Mouse (Mus musculus) urinary bladder, postnatal 10 days (tissue): ENCODE data around the gene Trnau1ap.

Experiments used
- DNase-seq: peaks from one replicate; pipeline ENCODE4 v3.0.0; 2022; ENCODE audit warnings: low spot score

The Trnau1ap gene

DNA sequence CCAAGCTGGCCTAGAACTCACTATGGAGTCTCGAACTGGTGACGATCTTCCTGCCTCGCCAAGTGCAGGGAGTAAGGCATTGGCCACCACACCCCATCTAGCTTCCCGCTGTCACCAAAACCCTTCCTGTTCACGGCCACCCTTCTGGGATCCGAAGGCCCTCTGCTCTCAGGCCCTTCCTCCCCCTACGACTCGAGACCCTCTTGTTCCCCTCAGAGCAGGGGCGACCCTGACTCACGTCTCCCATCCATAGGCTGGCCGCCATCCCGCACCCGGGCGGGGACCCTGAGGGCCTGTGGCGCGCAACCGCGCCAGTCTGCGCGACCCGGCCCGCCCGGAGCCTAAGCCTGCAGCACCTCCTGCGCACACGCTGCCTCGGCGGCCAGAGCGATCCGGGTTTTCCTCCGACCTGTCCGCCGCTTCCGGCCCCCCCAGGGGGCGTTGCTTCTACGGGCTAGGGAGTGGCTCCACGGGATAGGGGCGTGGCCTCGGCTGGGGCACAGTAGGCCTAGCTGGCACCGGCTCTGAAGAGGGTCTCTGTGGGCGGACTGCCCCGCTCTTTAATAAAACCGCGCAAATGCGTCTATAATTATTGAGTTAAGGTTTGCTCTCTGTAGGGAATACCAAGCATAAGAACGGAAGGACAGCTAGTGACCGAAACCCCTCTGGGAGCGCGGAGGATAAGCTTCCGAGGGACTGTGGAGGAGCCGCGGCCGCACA, at the start of gene Trnau1ap:
Gene Trnau1ap (minus strand): TSS at position 424 of the 720 bp plus-strand sequence.
- DNase-seq: peak; percentile 59

DNA sequence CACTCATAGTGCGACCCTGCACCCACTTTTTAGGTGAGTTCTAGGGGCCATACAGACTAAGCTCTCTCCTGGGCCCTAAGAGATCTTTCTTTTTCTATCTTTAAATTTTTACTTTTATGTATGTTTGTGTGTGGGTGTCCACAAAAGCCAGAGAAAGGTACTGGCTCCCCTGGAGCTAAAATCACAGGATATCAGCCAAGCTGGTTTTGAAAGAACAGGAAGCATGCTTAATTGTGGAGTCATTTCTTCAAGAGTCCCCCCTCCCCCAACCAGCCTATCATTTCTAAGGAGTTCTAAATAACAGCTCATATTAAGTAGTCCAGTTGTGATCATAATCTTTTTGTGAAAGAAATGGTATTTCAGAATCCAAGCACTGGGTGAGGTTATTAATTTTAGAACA, 44.5 kb upstream of the Trnau1ap start:
- DNase-seq: no peak

DNA sequence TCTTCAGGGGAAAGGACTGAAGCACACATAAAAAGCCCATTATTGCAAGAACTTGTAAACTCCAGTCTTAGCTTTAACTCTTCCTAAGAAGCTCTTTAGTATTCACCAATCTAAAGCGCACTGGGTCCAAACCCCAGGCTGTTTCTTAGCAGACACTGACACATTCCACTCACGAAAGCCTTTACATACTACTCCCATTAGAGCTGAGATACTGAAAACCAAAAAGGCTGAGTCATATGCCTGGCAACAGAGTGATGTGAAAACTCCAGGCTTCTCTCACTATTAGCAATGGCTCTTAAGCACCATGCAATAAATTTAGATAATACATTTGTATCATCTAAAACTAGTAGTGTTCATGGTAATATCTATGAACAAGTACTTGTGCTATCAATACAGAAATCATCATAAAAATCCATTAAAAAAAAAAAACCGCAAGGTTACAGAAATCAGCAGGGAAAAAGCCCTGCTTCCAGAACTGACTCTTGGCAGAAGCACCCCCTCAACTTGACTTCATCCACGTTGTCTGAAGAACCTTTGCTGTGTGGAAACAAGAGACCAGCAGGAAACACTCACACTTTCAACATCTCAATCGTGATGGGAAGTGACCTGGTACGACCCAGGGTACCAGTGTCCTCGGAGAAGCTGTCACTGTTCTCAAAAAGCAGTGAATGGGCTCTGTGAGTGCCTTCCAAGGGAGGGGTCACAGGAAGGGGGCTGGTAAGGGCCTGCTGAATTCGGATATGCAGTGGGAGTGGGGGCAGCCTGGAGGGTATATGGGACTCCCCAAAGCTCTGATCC, 40.8 kb upstream of the Trnau1ap start:
- no peak for DNase-seq

DNA sequence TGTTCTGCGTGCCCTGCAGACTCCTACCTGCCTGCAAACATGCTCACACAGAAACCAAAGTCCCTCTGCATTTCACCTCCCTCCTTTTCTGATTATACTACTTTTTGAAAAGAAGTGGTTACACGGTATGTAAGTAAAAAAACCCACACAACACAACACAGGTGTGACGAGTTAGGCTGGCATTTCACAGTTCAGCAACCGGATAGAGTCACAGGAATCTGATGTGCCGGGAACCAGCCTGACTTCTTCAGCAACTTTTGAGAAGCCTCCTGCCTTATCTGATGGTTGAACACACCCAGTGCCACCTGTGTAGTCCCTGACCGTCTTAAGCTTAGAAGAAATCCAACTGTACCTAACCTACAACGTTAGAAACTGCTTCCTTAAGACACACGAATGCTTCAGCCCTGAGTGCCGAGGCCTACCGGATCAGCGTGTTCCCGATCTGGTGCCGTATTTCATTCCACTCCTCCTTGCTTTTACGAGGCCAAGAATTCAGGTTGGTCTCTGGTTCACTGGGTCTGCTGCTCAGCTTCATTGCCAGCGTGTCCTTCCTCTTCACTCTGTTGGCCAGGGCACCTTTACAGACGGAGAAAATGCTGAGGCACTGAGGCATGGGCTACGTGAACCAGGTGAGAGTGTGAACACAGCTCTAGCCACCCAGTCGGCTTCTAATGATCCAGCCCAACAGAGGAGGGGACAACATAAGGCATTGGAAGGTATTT, 38.3 kb upstream of the Trnau1ap start:
- DNase-seq: no peak

DNA sequence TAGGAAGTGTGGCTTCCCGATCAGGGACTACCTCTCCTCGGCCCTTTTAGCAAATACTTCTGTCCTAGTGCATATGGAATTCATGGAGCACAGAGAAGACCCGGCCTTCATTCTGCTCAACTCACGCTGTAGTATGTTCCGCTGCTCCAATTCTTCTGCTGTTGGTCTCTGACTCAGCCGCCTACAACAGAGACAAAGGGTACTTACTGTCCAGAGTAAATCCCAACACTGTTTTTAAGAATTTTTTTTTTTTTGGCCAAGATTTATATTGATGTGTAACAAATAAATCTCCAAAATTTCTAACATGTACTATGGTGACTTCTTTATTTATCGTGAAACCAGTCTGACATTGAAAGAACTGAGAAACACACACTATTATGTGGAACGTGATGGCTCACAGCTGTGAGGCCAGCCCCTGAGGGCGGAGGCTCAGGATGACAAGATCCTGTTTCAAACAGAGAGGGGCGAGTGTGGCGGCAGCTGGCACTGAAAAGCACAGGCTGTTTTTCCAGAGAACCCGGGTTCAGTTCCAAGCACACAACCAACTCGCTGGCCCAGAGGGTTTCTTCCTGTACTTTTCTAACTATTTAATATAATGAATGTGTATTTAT, 36.2 kb upstream of the Trnau1ap start:
- no peak for DNase-seq

DNA sequence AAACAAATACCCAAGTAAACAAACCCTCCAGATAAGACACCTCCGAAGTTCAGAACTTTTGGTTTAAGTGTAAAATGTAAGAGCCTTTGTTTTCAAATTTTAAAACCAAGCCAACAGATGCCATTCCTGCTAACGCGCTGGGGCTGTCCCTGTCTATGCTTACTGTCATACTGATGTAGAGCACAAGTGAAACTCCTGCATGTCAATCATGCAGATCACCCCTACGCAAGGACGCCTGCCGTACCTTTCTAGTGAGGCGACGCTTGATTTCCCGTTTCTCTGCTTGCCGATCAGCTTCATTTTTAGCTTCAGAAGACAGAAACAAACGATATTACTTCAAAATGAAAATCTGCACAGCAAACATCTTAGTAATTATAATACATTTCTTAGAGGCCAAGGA, 34.1 kb upstream of the Trnau1ap start:
- no peak for DNase-seq

DNA sequence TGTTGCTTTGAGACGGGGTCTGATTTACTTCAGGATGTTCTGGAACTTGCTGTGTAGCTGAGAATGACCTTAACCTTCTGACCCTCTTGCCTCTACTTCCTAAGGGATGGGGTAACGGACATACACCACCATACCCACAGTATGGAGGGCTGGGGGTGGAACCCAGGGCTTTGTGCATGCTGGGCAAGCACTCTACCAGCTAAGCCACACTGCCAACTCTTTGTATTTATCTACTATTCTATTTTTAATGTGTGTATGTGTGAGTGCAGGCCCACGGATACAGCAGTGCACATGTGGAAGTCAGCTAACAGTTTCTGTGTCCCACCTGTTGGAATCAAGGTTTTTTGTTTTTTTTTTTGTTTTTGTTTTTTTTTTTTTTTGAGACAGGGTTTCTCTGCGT, 30.2 kb upstream of the Trnau1ap start:
- DNase-seq: no peak

DNA sequence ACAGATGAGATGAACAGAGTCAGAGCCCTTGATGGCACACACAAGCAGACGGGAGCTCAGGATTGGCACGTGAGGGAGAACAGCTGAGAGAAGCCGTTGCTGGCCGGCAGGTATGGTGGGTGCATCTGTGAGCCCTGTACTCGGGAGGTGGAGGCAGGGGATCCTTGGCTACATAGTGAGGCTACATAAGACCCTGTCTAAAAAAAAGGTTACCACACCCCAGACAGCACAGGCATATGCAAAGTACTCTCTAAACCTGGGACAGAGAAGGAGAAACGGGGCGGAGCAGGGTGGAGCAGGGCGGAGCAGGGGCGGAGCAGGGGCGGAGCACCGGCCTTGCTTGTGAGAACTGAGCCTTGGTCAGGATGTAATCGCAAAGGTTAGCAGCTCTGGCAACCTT, 26.8 kb upstream of the Trnau1ap start:
- no peak for DNase-seq

DNA sequence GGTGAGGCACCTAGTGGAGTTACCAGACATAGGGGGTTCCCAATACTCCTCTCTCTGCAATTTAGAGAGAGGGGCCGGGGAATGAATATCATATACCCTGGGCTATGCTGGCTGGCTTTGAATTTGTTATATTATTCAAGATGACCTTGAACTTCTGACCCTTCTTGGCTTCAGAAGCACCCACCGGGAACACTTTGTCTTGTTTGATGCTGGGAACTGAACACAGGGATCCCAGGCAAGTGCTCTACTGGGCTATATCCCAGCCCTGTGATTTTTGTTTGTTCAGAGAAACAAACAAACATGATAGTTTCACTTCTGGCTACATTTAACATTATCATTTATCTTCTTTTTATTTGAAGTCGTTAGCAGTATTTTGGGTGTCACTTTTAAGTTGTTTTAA, 26.1 kb upstream of the Trnau1ap start:
- no peak for DNase-seq

DNA sequence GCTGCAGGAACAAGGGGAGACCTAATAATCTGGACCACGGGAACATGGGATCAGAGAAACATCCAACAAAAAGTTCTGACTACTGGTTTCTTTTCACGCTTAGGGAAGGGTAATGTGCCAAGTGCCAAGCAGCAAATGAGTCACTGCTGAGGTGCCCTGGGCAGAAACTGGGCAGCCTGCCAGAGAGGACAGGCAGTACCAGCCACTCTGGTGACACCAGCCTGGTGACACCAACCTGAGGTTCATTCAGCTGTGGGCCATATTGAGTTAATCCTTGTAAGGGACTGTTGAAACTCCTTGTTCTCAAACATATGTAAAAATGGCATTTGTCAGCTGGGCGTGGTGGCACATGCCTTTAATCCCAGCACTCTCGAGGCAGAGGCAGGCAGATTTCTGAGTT, 25.2 kb upstream of the Trnau1ap start:
- no peak for DNase-seq

DNA sequence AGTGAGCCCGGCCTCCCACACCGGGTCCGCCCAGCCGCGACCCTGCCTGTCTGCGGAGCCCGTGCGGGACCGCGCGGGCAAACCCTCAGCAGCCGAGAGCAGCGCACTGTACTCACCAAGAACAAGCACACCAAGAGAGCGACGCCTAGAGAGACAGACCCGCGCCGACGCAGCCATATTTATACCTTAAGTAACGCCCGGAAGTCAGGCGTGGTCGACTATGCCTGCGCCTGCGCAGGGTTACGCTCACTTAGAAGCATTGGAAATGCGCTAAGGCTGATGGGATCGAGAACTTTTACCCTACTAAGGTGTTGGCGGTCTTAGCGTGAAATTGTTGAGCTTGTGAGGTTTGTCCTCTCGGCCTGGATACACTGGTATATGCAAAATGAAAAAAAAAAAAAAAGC, 24.1 kb upstream of the Trnau1ap start, which contains the start of gene Rcc1:
Gene Rcc1 (minus strand): TSS at position 125 of the 405 bp plus-strand sequence.
- peak; percentile 54 for DNase-seq

DNA sequence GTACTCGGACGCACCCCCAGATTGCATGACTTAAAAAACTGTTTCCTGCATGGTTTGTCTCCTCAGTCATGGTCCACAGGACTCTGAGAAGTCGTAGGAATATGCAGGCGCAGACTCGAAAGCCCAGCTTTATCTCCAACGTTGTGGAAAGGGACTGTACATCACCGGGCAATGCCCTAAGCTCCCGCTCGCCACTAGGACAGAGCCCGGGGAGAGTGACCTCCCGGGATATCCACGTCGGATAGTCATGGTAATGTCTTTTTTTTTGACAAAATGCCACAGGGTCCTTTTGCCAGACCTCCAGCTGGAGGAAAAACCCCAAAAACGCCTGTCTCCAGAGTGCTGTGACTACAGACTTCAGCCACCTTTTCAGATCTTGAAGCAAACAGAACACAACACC, 23.4 kb upstream of the Trnau1ap start:
- DNase-seq: no peak

DNA sequence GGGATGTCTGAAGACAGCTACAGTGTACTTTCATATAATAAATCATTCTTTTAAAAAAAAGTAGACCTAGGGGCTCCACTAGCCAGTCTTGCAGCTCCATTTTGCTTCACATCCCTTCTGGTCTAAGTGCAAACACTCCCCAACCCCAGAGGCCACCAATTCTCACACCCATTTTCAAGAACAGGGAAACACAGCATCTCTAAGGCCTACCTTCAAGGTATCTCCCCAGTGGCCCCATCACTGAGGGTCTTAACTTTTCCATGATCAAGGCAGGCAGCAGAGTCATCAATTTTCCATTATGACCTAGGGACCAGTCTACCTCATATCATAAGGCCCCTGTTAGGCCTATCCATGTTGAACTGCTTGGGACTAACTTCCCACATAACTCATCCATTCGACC, 22.1 kb upstream of the Trnau1ap start:
- no peak for DNase-seq

DNA sequence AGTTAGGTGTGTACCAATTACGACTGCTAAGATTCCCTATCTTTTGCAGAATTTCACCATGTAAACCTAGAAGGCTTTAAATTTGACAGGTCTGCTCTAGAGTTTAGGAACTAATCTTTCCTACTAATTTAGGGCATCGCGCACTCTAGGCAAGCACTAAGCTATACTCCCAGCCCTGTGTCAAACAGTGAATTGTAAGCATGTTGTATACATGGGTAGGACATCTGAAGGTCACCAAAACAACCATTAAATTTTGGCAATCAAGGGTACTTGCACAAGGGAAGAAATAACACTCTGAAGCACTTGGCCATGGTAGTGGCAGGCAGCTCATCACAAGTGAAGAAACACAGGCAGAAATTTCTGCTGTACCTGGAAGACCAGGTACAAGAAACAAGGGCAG, 21.5 kb upstream of the Trnau1ap start:
- no peak for DNase-seq

DNA sequence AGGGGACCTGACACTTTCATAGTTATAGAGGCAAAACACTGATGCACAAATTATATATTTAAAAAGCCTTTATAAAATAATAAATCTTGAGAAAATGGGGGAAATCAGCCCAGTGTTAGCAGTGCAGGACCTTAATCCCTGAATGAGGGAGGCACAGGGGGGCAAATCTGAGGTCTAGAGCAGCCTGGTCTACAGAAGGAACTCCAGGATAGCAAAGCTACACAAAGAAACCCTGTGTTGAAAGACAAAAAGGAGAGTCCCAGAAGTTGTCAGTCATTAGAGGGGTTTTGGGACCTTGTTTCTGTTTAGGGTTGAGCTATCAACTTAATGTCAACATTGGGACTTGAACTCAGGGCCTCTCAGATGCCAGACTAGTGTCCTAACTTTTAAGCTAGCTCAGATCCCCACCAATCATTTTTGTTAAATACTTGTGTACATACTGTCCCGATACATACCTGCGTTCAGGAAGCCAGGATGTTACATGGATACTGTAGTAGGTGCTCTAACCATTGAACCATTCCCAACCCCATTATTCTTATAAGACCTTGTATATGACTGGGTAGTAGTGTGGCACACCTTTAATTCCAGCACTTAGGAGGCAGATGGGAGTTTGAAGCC, 20.9 kb upstream of the Trnau1ap start:
- no peak for DNase-seq

DNA sequence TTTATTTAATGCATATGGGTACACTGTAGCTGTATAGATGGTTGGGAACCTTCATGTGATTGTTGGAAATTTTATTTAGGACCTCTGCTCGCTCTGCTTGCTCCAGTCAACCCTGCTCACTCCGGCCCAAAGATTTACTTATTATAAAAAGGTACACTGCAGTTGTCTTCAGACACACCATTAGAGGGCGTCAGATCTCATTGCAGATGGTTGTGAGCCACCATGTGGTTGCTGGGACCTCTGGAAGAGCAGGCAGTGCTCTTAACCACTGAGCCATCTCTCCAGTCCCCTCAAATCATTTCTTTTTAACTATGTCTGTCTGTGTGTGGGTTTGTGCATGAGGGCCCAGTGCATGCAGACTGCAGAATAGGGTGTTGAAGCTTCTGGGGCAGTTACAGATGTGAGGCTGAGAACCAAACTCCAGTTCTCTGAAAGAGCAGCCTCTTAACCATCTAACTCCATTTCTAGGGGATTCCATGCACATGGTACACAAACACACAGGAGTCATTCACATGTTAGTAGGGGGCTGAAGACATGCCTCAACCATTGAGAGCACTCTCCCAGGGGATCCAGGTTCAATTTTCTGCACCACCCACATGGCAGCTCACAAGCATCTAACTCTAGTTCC, 20.3 kb upstream of the Trnau1ap start:
- DNase-seq: no peak

DNA sequence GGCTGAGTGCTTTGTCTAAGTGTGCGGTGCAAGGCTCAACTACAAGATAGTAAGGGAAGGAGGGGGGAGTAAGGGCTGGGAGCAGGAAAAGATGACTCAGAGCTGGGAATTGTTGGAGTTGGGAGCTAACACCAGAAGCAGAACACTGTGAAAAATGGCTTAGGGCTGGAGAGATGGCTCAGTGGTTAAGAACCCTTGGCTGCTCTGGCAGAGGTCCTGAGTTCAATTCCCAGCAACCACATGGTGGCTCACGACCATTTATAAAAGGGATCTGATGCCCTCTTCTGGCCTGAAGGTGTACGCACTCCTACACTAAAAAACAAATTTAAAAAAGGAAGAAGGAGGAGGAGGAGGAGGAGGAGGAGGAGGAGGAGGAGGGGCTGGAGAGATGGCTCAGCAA, 17.3 kb upstream of the Trnau1ap start:
- DNase-seq: no peak

DNA sequence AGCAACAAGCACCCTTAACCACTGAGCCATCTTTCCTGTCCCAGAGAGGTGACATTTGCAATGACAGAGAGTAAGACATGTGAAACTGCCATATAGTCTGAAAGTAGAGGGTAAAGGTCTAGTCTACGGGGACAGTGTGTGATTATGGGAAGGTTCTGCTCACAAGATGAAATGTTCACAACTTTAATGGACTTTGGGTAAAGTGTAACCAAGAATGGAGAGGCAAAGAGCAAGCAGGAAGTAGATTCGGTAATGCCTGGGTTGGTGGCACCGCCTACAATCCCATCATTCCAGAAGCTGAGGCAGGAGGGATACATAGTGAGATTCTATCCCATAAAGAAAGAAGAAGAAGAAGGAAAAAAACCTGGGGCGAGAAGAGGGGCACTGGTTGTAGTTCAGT, 16.9 kb upstream of the Trnau1ap start:
- DNase-seq: no peak

DNA sequence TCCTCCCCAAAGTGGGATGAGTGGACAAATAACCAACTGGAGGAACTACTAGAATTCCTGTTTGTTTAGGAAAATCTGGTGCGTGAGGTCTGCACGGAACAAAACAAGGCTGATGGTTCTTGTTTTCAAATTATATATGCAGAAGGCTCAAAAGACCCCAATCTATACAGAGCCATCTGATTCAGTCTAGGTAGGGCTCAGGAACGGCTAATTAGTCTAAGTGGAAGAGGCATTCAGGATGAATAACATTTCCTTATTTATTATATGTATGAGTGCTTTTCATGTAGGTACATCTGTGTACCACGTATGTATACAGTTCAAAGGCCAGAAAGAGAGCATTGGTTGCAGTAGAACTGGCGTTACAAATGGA, 16.5 kb upstream of the Trnau1ap start:
- DNase-seq: no peak

DNA sequence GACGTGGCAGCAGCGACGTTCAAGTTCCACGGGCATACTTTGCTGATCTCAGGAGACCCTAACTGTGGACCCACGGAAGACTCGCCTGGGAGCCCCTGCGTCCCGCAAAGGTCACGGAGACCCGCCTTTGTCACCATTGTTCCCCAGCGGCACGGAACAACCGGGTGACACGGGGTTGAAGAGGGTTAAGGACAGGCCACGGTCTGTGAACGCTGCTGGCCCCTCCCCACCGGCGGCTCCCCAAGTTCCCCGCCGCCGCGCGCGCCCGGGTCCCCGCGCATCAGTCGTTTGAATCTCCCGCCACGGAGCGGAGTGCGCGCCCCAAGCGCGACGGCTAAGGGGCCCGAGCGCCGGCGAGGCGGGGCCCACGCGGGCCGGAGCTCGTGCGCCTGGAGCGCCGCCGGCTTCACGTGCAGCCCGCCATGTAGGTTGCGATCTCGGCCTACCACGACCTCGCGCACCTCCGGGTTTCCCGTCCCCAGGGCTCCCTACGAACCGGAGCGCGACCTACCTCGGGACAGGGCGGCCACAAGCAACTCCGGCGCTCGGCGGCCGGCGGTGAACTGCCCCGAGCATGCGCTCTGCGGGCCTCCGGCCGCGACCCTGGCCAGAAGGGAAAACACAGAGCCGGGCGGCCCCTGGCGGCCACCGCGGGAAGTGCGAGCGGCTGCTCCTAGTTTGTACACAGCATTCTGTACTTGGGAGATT, 16.0 kb upstream of the Trnau1ap start:
- peak; percentile 86 for DNase-seq
